Mouse (Mus musculus) embryonic facial prominence, embryonic 15.5 days (tissue): ENCODE results near the gene Rec8. TPM values are rescaled to one million over a fixed set of nuclear protein-coding genes. Genes with fewer than 3 reads are reported as not detected.
A peak's percentile ranks its signal among the peaks of the same experiment; 100 is the strongest.

Experiments
- ATAC-seq: fragments of 200-750 bp; cut with Nextera tagmentation; 2 replicates; pipeline ENCODE4 v1.8.0; 2017; ENCODE audit warnings: low read depth, moderate TSS enrichment; ENCODE audit not compliant: insufficient number of reproducible peaks, low FRiP score, low TSS enrichment
- H3K27ac ChIP-seq: fragments of 300-500 bp; sonication (generic); replicated peaks from 2 replicates; pipeline ENCODE4 v1.5.1; 2015; ENCODE audit warnings: mild to moderate bottlenecking, inconsistent platforms
- H3K27me3 ChIP-seq: fragments of 300-500 bp; sonication (generic); 2 replicates; pipeline ENCODE4 v1.6.1; 2015; ENCODE audit warnings: inconsistent platforms
- H3K36me3 ChIP-seq: fragments of 300-500 bp; sonication (generic); 2 replicates; pipeline ENCODE4 v1.6.1; 2015; ENCODE audit warnings: mild to moderate bottlenecking, inconsistent platforms
- H3K4me1 ChIP-seq: fragments of 300-500 bp; sonication (generic); 2 replicates; pipeline ENCODE4 v1.6.1; 2015; ENCODE audit warnings: inconsistent platforms
- H3K4me2 ChIP-seq: fragments of 300-500 bp; sonication (generic); replicated peaks from 2 replicates; pipeline ENCODE4 v1.6.1; 2015; ENCODE audit warnings: mild to moderate bottlenecking, inconsistent platforms
- H3K4me3 ChIP-seq: fragments of 300-500 bp; sonication (generic); replicated peaks from 2 replicates; pipeline ENCODE4 v1.5.1; 2015; ENCODE audit warnings: mild to moderate bottlenecking, inconsistent platforms
- H3K9ac ChIP-seq: fragments of 300-500 bp; sonication (generic); 2 replicates; pipeline ENCODE4 v1.6.1; 2015; ENCODE audit warnings: inconsistent platforms
- H3K9me3 ChIP-seq: fragments of 300-500 bp; sonication (generic); replicated peaks from 2 replicates; pipeline ENCODE4 v1.6.1; 2016; ENCODE audit warnings: inconsistent platforms
- whole genome bisulfite sequencing: fragments of 180-500 bp; shearing (Covaris S2); methylation state at CpG from one replicate; pipeline ENCODE4 v1.1.7; 2015; 5-methylcytosine and 5-hydroxymethylcytosine counted together
- polyA plus RNA-seq: library from polyadenylated mRNA; unstranded; fragments of >200 nt; fragmentation: Nextera tagmentation; extraction: Ambion mirVana; gene quantifications from 2 replicates; pipeline ENCODE4 v1.2.1, GENCODE M21; 2015

Gene Rec8
- polyA plus RNA-seq, 1 experiment from 2014 or later, result 2.9 TPM

GRCm38 (mm10) chr14:55581981-55582681, 35.7 kb upstream of the Rec8 start:
- Histone ChIP-seq H3K36me3 (peaks cover 21% of the 10 kb centered on the region), H3K4me3 (no peak overlapping the region), H3K27me3 (no peaks in the 10 kb centered on the region), H3K27ac (no peak overlapping the region), H3K4me2 (no peak overlapping the region), H3K4me1 (peaks cover 19% of the 10 kb centered on the region; the same call in 1 of the 2 replicates), H3K9ac (no peak overlapping the region), H3K9me3 (no peaks in the 10 kb centered on the region)
- 61% methylated on average over 9 of the region's 9 CpGs for WGBS
- no peak for ATAC-seq

- no peaks in the 10 kb centered on the region for H3K27me3 ChIP-seq
- peaks cover 8% of the 10 kb centered on the region; the same call in 1 of the 2 replicates for H3K4me1 ChIP-seq
- ATAC-seq, result no peak
- peak overlapping the region; percentile 88 for H3K4me2 ChIP-seq
- peaks cover 31% of the 10 kb centered on the region for H3K36me3 ChIP-seq
- no peaks in the 10 kb centered on the region for H3K9me3 ChIP-seq
- H3K9ac ChIP-seq, result 0 out of 2 replicates have a peak overlapping the region, but pooled peaks have one; percentile 35
- H3K27ac ChIP-seq, result no peak overlapping the region; the same call in 1 of the 2 replicates
- 46% methylated on average over 5 of the region's 5 CpGs for WGBS
- peak overlapping the region; percentile 55 for H3K4me3 ChIP-seq
Measured at GRCm38 (mm10) chr14:55584303-55584701, 33.5 kb upstream of the Rec8 start.

- Histone ChIP-seq H3K4me3 (peak within 1 kb of the TSS; percentile 55), H3K4me1 (peaks cover 10% of the 10 kb centered on the region), H3K36me3 (peaks cover 29% of the 10 kb centered on the region), H3K27ac (no peak within 1 kb of the TSS; the same call in 1 of the 2 replicates), H3K9me3 (no peaks in the 10 kb centered on the region), H3K27me3 (no peaks in the 10 kb centered on the region), H3K4me2 (peak within 1 kb of the TSS; percentile 88), H3K9ac (peak within 1 kb of the TSS; percentile 35)
- WGBS, result 2% methylated on average over 43 of the region's 43 CpGs
- peak; percentile 66 for ATAC-seq
Measured at GRCm38 (mm10) chr14:55584702-55585565, 32.9 kb upstream of the Rec8 start, which contains the start of gene Emc9. Emc9 (minus strand) TSS chr14:55585302.

GRCm38 (mm10) chr14:55585566-55585960, 32.3 kb upstream of the Rec8 start:
- Histone ChIP-seq H3K4me3 (peak overlapping the region; percentile 55), H3K27ac (no peak overlapping the region; the same call in 1 of the 2 replicates), H3K4me1 (peaks cover 15% of the 10 kb centered on the region), H3K9ac (no peak overlapping the region), H3K4me2 (peak overlapping the region; percentile 88), H3K9me3 (no peaks in the 10 kb centered on the region), H3K36me3 (peaks cover 23% of the 10 kb centered on the region), H3K27me3 (no peaks in the 10 kb centered on the region)
- ATAC-seq, result no peak
- 54% methylated on average over 6 of the region's 6 CpGs for WGBS

GRCm38 (mm10) chr14:55586149-55586548, 31.7 kb upstream of the Rec8 start:
- Histone ChIP-seq H3K4me2 (no peak overlapping the region), H3K4me1 (peaks cover 15% of the 10 kb centered on the region), H3K27ac (no peak overlapping the region), H3K4me3 (no peak overlapping the region), H3K9ac (no peak overlapping the region), H3K9me3 (no peaks in the 10 kb centered on the region), H3K36me3 (peaks cover 17% of the 10 kb centered on the region), H3K27me3 (no peaks in the 10 kb centered on the region)
- ATAC-seq, result no peak
- WGBS, result 90% methylated on average over 2 of the region's 2 CpGs

- WGBS, result 88% methylated on average over 5 of the region's 5 CpGs
- Histone ChIP-seq H3K36me3 (peaks cover 15% of the 10 kb centered on the region), H3K4me1 (peaks cover 26% of the 10 kb centered on the region), H3K27me3 (no peaks in the 10 kb centered on the region), H3K9me3 (no peaks in the 10 kb centered on the region), H3K27ac (no peak overlapping the region), H3K9ac (no peak overlapping the region), H3K4me2 (no peak overlapping the region), H3K4me3 (no peak overlapping the region)
- no peak for ATAC-seq
Measured at GRCm38 (mm10) chr14:55589271-55589670, 28.6 kb upstream of the Rec8 start.

- peak overlapping the region; percentile 98 for H3K4me3 ChIP-seq
- peak overlapping the region; percentile 77 for H3K27ac ChIP-seq
- no peaks in the 10 kb centered on the region for H3K27me3 ChIP-seq
- H3K9me3 ChIP-seq, result no peaks in the 10 kb centered on the region
- H3K9ac ChIP-seq, result peak overlapping the region; percentile 43
- no peak for ATAC-seq
- H3K4me1 ChIP-seq, result peaks cover 22% of the 10 kb centered on the region
- peaks cover 22% of the 10 kb centered on the region for H3K36me3 ChIP-seq
- peak overlapping the region; percentile 93 for H3K4me2 ChIP-seq
- WGBS, result 78% methylated on average over 11 of the region's 11 CpGs
Measured at GRCm38 (mm10) chr14:55589771-55590448, 27.9 kb upstream of the Rec8 start.

GRCm38 (mm10) chr14:55590748-55591330, 27.0 kb upstream of the Rec8 start, which contains the start of gene Psme2:
Psme2 (minus strand) TSS chr14:55591113.
- Histone ChIP-seq H3K36me3 (peaks cover 31% of the 10 kb centered on the region), H3K9me3 (no peaks in the 10 kb centered on the region), H3K27me3 (no peaks in the 10 kb centered on the region), H3K27ac (peak within 1 kb of the TSS; percentile 97), H3K4me3 (peak within 1 kb of the TSS; percentile 98), H3K9ac (peak within 1 kb of the TSS; percentile 94), H3K4me1 (peaks cover 19% of the 10 kb centered on the region), H3K4me2 (peak within 1 kb of the TSS; percentile 93)
- peak; percentile 96 for ATAC-seq
- WGBS, result under 1% methylated on average over 22 of the region's 22 CpGs

- Histone ChIP-seq H3K27ac (peak within 1 kb of the TSS; percentile 97), H3K4me1 (peaks cover 19% of the 10 kb centered on the region), H3K27me3 (no peaks in the 10 kb centered on the region), H3K4me3 (peak within 1 kb of the TSS; percentile 98), H3K9ac (peak within 1 kb of the TSS; percentile 94), H3K9me3 (no peaks in the 10 kb centered on the region), H3K36me3 (peaks cover 37% of the 10 kb centered on the region), H3K4me2 (peak within 1 kb of the TSS; percentile 93)
- ATAC-seq, result peak; percentile 89
- 0% methylated on average over 33 of the region's 33 CpGs for WGBS
Measured at GRCm38 (mm10) chr14:55591331-55591891, 26.4 kb upstream of the Rec8 start, which contains the start of gene Rnf31. Rnf31 (plus strand) TSS chr14:55591708.

GRCm38 (mm10) chr14:55592226-55592625, 25.6 kb upstream of the Rec8 start:
- H3K4me1 ChIP-seq, result peaks cover 19% of the 10 kb centered on the region
- no peak for ATAC-seq
- 2% methylated on average over 16 of the region's 16 CpGs for WGBS
- H3K27me3 ChIP-seq, result no peaks in the 10 kb centered on the region
- peak overlapping the region; percentile 98 for H3K4me3 ChIP-seq
- peak overlapping the region; percentile 94 for H3K9ac ChIP-seq
- peak overlapping the region; percentile 97 for H3K27ac ChIP-seq
- no peaks in the 10 kb centered on the region for H3K9me3 ChIP-seq
- H3K4me2 ChIP-seq, result peak overlapping the region; percentile 93
- H3K36me3 ChIP-seq, result peaks cover 42% of the 10 kb centered on the region
